Mouse (Mus musculus) layer of hippocampus, adult 18-20 months (tissue): Measurements from ENCODE around the gene Acox2. TPM values are rescaled to one million over a fixed set of nuclear protein-coding genes. Genes with fewer than 3 reads are reported as not detected.
"Not testable (repeated sequence)": the region's sequence is repeated elsewhere in the genome, so short reads cannot be mapped to it uniquely, and the experiment has no call there.

Experiments used
- DNase-seq, 2 experiments: peaks; one replicate each; pipeline ENCODE4 v3.0.0; 2022; ENCODE audit warnings: low spot score in 2 of 2
- long read RNA-seq: library from polyadenylated mRNA; stranded (forward); transcript quantifications from one replicate; pipeline ENCODE4 v2.0.0, GENCODE M21; 2021
- total RNA-seq, 2 experiments: library from RNA; stranded (reverse); gene quantifications; 2 replicates each; pipeline ENCODE4 v1.2.3; 2021

The Acox2 gene
- not detected for total RNA-seq
- long read RNA-seq = 0 reads

DNA sequence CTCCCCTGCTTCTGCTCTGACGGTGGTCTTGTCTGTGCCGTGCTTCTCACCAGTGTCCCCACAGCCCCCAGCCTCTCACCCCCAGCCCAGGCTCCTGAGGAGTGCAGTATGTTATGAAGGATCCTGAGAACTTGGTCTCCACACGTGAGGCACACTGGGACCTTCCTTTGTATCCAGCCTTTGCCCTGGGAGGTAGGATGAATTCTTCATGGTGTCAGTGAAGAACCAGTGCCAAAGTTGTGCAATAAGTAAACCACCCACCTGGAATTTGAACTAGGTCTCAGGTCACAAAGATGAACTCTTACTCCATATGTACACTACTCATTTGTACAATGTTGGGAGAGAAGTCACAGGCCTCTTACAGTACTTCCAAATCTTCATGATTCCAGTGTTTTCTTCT, at the start of gene Acox2:
Acox2 (minus strand) TSS at position 188 of the 400 bp plus-strand sequence.
- no peak for DNase-seq

DNA sequence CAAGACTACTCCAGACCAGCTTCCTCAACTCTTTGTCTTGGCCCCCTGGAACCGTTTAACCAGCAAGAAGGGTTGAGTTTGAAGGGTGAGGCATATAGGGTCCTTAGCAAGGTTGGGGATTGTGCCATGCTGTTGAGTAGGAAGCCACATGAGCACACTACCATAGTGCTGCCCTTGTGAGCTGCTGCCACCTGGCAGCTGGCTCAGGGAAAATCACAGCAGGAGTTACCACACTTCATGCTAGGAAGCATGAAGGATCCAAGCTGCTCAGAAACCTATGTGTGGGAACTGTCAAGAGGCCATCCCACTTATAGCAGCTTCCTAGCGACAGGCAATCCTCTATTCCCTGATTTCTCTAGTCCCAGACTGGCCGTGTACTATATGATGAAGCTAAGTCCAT, 49.5 kb upstream of the Acox2 start:
- no peak for DNase-seq

DNA sequence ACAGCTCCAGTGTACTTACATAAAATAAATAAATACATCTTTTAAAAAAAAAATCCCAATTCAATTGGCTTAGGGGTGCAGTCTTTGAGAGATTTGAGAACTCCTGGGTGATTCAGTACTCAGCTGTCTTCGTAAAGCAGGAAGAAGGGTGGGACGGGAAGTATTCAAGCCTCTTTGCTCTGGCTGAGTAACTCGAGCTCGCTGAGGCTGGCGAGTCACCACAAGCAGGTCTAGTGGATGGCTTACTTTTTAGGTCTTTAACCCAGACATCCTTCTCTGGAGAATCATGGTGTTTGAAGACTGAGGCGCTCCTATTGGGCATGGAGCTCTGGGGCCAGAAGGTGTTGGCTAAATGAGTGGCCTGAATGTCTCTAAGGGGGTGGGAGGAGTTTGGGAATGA, 47.7 kb upstream of the Acox2 start:
- DNase-seq = no peak

DNA sequence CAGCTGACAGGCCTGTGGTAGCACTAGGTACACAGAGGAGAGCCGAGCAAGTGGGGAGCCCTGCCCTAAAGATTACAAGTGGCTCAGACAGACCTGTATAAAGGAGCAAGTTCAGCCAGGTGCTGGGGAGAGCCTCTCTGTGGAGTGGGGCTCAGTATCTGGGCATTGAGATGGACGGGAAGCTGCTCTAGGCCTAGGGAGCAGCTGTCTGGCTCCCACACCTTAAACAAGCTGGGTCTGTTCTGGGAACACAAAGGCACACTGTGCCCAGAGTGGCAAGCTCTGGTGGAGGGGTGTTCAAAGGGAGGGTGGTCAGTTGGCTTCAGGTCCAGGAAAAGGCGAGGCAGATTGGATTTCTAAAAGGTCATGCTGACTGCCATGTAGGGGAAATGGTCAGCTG, 45.9 kb upstream of the Acox2 start:
- peak in 1 of 2 experiments; percentile 38 for DNase-seq

DNA sequence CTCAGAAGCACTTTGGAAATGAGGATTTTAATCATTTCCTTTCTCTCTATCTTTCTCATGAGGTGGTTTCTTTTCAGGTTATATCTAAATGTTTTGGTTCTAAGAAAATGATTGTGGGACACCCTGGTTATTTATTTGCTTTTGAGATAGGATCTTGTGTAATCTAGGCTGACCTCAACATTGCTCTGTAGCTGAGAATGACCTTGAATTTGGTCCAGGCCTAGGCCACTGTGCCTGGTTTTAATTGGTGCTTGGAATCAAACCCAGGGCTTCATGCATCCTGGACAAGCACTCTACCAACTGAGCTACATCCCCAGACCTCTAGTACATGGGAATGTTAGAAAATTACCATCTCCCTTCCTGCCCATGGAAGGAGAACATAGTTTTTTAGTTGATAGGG, 44.9 kb upstream of the Acox2 start:
- no peak for DNase-seq

DNA sequence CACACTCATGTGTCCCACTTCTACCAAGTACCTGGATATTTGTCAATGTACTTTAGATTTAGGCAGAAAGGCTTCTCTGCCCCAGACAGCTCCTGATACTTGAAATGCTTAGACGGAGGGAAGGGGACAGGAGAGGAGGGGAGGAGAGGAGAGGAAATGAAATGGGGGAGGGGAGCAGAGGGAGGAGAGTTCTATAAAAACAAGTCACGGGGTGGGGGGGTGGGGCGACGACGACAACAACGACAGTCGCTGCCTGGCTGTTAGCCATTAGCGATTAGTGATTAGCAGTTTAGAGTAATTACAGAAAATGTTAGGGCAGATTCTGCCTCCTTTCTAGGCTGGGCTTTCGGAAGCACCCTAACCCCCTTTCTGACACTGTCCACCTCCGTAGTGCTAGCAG, 43.5 kb upstream of the Acox2 start:
- DNase-seq = no peak

DNA sequence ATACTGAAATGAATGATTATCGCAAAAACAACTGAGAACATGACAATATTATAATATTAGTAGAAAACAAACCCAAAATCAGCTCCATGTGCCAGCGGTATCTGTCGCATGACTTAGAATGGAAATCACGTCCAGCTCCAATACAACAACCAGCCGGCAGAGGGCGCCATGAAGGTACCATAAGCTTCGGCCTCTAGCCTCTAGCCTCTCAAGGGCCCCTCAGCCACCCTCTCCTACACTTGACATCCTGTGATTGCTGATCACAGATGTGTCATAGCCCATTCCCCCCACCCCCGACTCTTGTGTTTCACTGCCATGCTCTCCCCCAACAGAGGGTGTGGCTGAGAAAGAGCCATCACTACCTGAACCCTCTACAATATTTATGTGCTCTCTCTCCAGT, 41.1 kb upstream of the Acox2 start:
- peak in 1 of 2 experiments; percentile 69 for DNase-seq

DNA sequence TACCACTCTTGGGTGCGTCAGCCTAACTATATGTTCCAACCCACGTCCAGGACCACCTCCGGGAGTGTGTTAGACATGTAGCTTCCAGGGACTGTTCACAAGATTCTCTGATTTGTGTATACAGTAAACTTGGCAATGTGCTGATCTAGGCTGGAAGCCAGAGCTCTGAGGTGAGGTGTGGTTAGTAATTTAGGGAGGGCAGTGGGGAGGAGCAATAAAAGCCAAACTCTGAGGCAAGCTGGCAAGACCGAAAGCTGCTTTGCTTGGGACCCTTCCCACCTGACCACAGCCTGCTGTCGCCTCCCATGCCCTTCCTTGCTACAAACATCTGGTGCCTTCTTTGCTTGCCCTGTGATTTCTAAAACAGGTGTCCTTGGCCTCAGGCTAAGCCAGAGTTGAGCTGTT, 38.7 kb upstream of the Acox2 start:
- no peak for DNase-seq

DNA sequence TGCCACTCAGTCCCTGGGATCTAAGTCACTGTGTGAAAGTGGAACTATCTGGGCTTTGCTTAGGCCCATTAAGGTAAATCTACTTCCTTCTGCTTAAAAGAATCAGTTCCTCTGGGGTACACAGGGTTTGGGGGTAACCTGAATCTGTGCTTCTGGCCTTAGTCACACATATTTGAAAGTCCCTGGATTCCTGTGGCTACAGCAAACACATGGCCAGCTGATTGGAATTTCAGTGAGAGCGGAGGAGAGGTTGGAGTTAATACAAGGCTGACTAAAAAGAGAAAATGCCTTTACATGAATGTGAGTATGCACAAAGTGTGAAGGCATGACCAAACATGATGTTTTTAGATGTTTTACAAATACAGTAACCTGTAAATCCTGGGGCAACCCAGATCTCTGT, 35.1 kb upstream of the Acox2 start:
- no peak for DNase-seq

DNA sequence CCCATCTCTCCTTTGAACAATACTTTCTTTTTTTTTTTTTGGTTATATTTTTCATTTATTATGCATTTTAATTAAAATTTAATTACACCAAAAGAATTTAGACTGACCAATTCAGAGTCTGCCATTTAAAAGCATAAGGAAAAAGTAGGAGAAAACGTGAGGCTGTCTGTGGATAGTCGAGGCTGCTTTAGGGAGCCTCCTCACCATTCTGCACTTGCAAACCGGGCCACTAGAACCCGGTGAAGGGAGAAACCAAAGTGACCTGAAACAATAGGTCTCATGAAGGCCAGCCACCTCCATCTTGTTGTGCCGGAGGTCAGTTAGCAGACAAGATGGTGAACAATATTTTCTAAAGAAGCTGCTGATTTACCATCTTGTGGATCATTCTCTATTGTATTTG, 27.4 kb upstream of the Acox2 start:
- peak in 1 of 2 experiments; percentile 65 for DNase-seq

DNA sequence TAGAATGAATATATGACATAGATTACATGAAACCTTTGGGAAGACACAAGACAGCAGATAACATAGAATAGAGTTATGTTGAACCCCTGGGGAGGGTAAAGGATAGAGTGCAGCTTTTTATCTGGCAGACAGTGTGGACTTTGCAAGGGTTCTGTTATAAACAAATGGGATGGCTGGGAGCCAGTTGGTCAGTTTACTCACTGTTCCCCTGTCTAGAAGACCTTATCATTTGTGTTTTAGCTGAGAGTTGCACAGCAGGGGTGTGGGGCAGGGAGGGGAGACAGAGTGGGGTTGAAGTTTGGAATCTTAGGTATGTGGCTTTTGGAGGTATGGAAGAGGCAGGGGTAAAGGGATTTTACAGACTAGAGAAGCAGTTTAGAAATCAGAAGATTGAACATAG, 24.6 kb upstream of the Acox2 start:
- no peak for DNase-seq

DNA sequence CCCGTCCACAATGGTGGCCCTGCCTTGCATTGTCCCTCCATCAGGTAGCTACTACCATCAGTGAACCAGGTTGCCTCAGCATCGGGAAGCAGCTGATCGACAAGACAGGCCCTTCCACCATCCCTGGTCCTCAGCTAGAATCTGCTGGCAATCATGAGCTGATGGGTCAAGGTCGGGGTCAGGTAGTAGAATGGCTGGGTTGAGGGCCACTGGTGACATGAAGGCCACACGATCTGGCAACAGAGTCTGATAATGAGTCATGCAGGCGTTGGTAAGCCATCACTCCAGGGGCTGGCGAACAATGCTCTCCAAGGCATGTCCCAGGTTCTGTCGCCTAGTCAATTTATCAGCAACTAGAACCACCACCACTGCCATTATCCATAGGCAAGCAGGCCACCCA, 12.1 kb upstream of the Acox2 start:
- not testable (repeated sequence) for DNase-seq

DNA sequence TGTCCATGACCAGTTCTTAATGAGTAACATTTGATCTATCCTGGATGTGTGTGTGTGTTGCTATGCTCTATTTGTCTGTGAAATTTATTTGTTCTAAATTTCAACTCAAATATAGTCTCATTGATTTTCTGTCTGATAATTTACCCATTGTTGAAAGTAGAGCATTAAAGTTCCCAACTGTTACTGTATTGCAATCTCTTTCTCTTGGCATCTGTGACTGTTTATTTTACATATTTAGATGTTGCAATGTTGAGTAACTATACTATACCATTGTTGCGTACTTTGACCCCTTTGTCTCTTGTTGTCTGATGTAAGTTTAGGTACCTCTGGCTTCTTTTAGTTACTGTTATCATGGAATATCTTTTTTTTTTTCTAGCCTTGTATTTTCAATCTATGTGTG, 5.2 kb upstream of the Acox2 start:
- no peak for DNase-seq

DNA sequence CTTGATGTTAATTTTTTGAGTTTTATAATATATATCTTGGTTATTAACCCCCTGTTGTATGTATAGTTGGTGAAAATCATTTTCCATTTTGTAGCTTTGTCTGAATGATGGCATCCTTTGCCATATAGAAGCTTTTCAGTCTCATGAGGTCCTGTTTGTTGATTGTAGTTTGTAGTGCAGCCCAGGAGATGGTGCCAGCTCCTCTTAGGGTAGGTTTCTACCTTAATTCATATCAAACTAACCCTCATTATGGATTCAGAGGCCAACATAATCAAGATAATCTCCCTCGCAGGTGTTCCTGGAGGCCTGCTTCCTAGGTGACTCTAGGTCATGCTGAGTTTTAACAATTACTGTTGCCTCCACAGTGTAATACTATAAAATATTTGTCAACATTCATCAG, 3.1 kb upstream of the Acox2 start:
- no peak for DNase-seq

DNA sequence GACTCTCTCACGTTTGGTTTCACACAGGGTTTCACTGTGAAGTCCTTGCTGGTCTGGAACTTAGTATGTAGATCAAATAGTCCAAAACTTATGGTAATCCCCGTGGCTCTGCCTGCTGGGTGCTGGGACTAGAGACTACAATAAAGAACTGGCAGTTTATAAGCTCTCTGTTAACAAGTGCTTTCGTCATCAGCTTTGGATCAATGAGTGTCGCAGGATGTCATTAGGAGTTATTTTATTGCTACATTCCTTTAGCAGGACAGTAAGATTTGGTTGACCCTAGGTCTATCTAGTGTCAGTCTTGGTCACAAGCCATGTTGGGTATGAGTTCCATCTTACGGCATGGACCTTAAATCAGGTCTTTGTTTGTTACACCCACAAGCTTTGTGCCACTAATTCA, 1.1 kb upstream of the Acox2 start:
- DNase-seq = no peak

DNA sequence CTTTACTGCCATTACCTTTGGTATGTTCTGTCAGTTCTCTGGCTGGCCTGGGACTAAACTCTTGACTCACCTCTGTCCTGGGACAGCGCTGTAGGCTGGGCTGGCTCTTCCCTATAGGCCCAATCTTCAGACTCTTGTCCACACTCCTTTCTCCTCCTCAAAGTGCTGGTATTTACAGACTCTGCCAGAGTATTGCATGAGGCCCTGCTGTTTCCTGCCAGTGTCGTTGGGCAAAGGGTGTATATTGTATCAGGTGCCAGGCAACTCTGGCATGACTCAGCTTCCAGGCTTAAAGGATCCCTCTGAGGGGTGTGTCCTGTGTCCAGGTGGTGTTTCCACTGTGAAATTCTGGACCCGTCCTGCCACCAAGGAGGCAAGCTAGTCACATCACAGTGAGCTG, 401 bp downstream of the Acox2 start:
- DNase-seq = no peak

DNA sequence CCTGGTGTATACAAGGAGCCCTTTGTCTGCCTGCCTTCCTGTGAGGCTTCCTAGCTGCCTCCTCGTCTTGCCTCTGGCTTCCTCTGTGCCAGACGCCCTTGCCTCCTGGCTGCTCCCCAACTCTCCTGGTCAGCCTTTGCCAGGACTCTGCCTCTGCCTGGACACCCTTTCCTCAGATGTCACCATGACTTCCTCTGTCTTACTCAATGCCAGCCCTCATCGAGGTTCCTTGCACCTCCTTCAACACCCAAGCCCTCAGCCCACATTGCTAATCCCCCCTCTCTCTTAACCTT, 872 bp downstream of the Acox2 start:
- DNase-seq = no peak

DNA sequence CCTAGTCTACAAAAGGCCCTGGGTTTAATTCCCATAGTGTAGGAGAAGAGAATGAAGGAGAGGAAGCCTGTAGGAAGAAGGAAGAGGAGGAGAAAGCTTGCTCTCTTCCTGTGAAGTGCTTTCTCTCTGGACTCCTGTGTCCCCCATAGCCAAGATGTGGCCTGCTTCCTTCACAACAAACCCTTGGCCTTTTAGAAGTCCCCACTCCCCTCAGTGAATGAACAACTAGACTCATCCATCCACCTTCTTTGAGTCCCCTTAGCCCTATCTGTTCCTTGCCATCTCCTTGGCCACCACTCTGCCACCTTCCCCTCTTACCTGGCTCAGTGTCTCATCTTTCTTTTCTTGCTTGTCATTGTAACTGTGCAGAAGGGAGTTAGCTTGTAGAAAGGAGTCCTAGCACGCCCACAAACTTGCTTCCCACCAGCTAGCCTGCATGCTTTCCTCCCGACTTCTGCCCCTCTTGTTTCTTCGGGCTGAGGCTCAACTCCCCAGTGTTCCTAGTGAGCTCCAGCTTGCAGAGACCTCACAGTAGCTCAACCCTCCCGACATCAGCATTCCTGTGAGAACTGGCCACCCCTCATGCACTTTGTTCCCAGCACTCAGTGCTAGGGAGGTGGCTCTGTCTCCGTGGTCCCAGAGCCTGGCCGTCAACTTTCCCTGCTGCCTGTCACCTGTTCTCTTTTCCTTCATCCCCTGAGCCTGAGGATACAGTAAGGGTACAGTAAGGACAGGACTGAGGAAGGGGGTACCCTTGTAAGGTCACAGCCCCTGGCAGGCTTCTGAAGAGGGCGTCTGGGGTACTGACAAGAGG, 1.4 kb downstream of the Acox2 start:
- DNase-seq = no peak

DNA sequence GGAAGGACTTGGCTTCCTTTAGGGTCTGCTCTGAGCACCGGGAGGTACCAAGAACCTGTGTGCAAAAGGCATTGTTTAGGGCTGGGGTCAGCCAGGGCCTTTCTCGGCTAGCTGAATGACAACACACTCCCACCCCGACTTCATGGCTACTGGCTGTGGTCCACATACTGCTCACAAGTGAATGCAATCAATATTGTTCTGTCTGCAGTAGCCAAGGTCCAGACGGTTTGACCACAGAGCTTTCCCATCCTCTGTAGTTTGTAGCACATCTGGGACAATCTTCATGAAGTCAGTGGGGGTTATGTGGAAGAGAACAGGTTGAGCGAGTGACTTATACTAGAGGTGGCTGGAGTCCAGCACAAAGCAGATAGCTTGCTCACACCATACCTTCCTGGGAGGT, 2.3 kb downstream of the Acox2 start:
- DNase-seq = no peak

DNA sequence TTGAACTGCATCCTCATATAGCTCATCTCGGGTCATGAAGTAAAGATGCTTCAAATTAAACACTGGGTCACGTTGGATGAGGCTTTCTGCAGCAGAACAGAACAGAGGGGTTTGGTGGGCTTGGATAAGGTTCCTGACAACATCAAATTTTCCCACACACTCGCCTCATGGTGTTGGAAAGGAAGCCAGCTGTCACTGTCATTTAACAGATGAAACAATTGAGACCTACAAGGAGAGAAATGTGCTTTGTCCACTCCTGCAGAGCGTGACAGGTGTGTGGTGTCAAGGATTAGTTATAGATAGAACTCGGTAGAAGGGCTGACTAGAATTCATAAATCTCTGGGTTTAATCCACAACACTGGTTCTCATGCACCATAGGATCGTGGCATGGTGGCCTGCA, 3.1 kb downstream of the Acox2 start:
- DNase-seq = no peak

DNA sequence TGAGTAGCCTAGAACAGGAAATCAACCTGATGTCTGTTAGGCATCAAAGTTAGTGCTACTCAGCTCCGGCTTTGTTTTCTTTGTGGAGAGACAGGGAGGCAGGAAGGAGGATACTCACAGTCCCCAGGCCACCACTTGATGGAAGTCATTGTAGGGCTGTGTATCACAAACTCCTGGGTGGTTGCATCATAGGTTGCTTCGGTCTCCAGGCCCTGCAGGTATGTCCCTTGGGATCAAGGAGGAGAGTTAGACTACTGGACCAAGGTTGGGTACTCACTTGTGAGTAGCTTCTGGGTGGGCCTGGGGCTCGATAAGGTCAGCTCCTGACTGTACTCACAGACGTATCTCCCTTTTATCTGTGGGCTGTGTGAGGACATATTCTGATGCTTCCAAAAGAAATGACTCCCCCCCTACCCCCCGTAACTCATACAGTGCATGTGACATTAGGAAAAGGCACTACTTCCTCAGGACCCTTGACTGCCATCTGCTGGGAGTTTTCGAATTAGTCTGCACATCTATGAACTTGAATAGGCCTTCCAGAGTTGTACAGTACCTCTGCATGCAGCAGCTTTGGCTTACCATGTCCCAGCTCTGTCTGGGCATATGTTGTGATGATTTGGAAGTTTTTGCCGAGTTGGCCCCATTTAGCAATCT, 4.0 kb downstream of the Acox2 start:
- DNase-seq = peak; percentile 38 to 82

DNA sequence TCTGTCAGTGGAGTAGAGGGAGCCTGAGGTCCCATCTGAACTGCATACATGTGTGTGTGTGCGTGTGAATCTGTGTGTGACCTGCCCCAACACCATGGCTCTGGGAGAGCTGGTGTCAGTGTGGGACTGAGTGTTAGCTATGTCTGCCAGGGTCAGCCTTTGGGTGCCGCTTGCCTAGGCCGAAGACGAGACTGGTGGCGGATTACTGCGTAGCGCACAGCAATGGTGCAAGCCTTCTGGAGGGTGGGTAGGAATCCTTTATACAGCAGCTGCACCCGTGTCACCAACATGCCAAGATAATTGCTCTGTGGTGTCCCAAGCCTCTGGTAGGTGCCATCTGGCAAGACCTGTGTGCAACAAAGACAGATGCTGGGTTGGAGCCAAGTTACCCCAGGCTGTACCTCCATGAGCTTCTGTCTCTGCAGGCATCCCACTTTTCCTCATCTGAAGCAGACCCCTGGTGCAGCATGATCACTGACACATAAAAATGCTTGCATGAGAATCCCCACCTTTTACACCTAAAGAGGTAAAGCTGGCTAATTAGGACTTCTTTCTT, 7.7 kb downstream of the Acox2 start:
- DNase-seq = no peak
